Mouse (Mus musculus) large intestine, adult 2 months (tissue): ENCODE measurements around the gene Jazf1. TPM values are rescaled to one million over a fixed set of nuclear protein-coding genes. Genes with fewer than 3 reads are reported as not detected.

Source experiments
- DNase-seq: peaks from one replicate; pipeline ENCODE4 v3.0.0-alpha.2; 2012; ENCODE audit warnings: low read depth, low spot score
- WGBS: fragments of 180-500 bp; shearing (Covaris S2); methylation state at CpG from one replicate; pipeline ENCODE4 v1.1.7; 2018; 5-methylcytosine and 5-hydroxymethylcytosine counted together
- polyA plus RNA-seq: library from polyadenylated mRNA; depleted of rRNA; stranded (reverse); fragments of >200 nt; gene quantifications from 2 replicates; pipeline ENCODE4 v1.2.3, GENCODE M21; 2012; rRNA removed

Gene Jazf1
- polyA plus RNA-seq, 1 experiment: 0.66 TPM

DNA sequence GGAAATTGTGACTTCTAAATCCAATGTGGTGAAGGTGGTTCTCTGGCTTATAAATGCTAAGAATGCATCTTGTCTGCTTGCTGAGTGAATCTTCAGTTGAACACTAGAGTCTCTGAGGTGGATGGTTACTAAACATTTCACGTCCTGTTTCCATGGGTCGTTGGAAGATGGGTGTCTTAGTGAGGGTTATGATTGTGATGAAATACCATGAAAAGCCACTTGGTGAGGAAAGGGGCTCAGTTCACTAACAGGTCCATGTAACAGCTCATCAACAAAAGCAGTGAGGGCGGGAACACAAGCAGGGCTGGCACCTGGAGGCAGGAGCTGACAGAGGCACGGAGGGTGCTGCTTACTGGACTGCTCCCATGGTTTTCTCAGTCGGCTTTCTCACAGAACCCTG lies 295.3 kb downstream of the Jazf1 start:
- DNase-seq: no peak
- WGBS: 62% methylated on average over 5 of the region's 5 CpGs

DNA sequence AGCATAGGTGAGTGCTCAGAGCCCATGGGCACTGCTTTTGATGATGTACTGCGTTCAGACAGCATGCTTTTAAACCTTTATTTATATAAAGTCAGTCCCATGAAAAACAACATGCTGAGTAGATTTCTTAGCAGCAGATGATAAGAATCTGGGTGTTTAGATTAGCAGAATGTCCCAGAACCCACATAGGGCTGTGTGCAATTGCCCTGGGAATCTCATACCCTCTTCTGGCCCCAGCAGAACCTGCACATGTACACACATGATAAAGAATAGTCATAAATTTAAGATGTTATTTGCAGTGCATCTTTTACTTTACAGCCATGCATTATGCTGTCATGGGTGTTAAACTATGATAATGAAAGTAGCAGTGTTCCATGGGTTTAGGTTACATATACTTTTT lies 297.6 kb downstream of the Jazf1 start:
- 68% methylated on average over 1 of the region's 1 CpGs for WGBS
- DNase-seq: no peak

- WGBS: 73% methylated on average over 7 of the region's 7 CpGs
- no peak for DNase-seq
These were observed 303.2 kb downstream of the Jazf1 start for GRCm38 (mm10) chr6:52765206-52765605.

GRCm38 (mm10) chr6:52752832-52753231 lies 315.6 kb downstream of the Jazf1 start:
- 95% methylated on average over 5 of the region's 5 CpGs for WGBS
- no peak for DNase-seq

DNA sequence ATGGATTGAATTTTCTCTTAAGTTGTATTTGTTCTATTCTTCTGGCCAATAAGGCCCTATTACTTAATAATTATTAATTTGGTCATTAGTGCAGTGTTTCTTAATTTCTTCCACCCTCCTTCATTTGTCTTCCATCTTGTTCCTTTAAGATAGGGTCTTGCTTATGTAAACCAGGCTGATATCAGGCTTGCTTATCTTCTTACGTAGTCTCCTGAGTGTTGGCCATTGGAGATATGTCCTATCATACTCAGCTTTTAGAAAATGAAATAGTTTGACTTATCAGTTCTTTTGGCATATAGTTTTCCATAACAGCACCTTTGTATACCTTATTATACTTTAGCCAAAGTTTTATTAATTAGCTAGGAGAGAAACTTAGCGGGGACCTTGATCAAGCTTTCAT lies 333.8 kb downstream of the Jazf1 start:
- DNase-seq: no peak
- 97% methylated on average over 2 of the region's 2 CpGs for WGBS

- 37% methylated on average over 4 of the region's 4 CpGs for WGBS
- DNase-seq: no peak
These were observed 338.1 kb downstream of the Jazf1 start for GRCm38 (mm10) chr6:52730338-52730737.

DNA sequence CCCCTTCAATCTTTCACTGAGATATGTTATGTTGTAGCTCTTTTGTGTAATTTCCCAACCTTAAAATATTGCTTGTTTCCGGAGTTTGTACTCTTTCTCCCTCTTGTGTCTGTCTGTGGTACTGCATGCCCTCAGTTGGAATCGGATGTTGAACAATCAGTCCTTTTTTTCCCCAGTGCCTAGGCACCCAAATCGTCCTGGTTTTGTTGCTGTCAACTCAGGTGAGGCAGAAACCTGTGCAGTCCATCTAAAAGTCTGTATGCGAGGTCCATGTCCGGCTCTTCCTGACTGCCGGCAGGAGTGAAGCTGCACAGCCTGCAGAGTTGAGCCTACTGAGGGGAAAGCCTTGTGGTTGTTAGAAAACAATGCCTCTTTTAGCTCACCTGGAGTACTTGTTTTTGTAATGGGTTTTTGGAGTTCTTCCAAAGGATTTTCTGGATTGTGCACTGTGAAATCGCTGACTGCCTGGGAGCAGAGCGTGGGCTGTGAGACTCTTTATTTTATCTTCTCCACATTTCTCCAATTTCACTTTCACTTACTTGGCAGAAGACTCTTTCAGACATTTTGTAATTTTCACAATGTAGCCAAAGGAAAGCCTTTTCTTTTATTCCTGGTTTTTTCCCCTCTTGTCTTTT lies 343.5 kb downstream of the Jazf1 start:
- DNase-seq: no peak
- WGBS: 21% methylated on average over 8 of the region's 8 CpGs

Other genes starting within 250 kb of the Jazf1 start
- gene Creb5, start 218.6 kb upstream of the Jazf1 start, polyA plus RNA-seq: 0.30 and 0.78 TPM in 2 replicates